Mouse (Mus musculus) midbrain, postnatal 0 days (tissue): ENCODE measurements around the gene Tagap. TPM values are rescaled to one million over a fixed set of nuclear protein-coding genes. Genes with fewer than 3 reads are reported as not detected.

Source experiments
- ATAC-seq: fragments of 200-750 bp; cut with Nextera tagmentation; 2 replicates; pipeline ENCODE4 v1.8.0; 2017; ENCODE audit warnings: moderate number of reproducible peaks, mild to moderate bottlenecking, moderate TSS enrichment, moderate library complexity; ENCODE audit not compliant: low FRiP score
- DNase-seq: peaks from one replicate; pipeline ENCODE4 v3.0.0-alpha.2; 2015; ENCODE audit warnings: low spot score
- H3K27ac ChIP-seq: fragments of 300-500 bp; sonication (generic); 2 replicates; pipeline ENCODE4 v1.5.1; 2014; ENCODE audit warnings: low read depth, mild to moderate bottlenecking, low read length, mixed read lengths
- H3K27me3 ChIP-seq: fragments of 300-500 bp; sonication (generic); 2 replicates; pipeline ENCODE4 v1.6.1; 2014; ENCODE audit warnings: low read length, control low read depth, mixed read lengths; ENCODE audit not compliant: insufficient read depth
- H3K36me3 ChIP-seq: fragments of 300-500 bp; sonication (generic); 2 replicates; pipeline ENCODE4 v1.6.1; 2014; ENCODE audit warnings: low read length, control low read depth, mixed read lengths; ENCODE audit not compliant: insufficient read depth
- H3K4me1 ChIP-seq: fragments of 300-500 bp; sonication (generic); 2 replicates; pipeline ENCODE4 v1.6.1; 2014; ENCODE audit warnings: mild to moderate bottlenecking, control low read depth, antibody characterized with exemption, low read length, mixed read lengths; ENCODE audit not compliant: insufficient read depth
- H3K4me2 ChIP-seq: fragments of 300-500 bp; sonication (generic); 2 replicates; pipeline ENCODE4 v1.6.1; 2014; ENCODE audit warnings: low read depth, mild to moderate bottlenecking, low read length, mixed read lengths; ENCODE audit not compliant: poor library complexity, severe bottlenecking
- H3K4me3 ChIP-seq: fragments of 300-500 bp; sonication (generic); 2 replicates; pipeline ENCODE4 v1.5.1; 2014; ENCODE audit warnings: low read depth, mild to moderate bottlenecking, low read length, moderate library complexity
- H3K9ac ChIP-seq: fragments of 300-500 bp; sonication (generic); replicated peaks from 2 replicates; pipeline ENCODE4 v1.6.1; 2014; ENCODE audit warnings: mild to moderate bottlenecking, low read length, moderate library complexity, mixed read lengths; ENCODE audit not compliant: poor library complexity, severe bottlenecking
- H3K9me3 ChIP-seq: fragments of 300-500 bp; sonication (generic); 2 replicates; pipeline ENCODE4 v1.6.1; 2016; ENCODE audit warnings: low read length, control low read depth
- CTCF ChIP-seq: IDR thresholded peaks from 2 replicates; pipeline ENCODE4 v1.5.1; 2016; ENCODE audit warnings: antibody characterized with exemption, mild to moderate bottlenecking
- WGBS: fragments of 180-500 bp; shearing (Covaris S2); extraction: QIAGEN DNeasy Blood & Tissue Kit; methylation state at CpG from one replicate; pipeline ENCODE4 v1.1.7; 2014; 5-methylcytosine and 5-hydroxymethylcytosine counted together
- polyA plus RNA-seq: library from polyadenylated mRNA; unstranded; fragments of >200 nt; fragmentation: Nextera tagmentation; extraction: Ambion mirVana; gene quantifications from 2 replicates; pipeline ENCODE4 v1.2.1, GENCODE M21; 2015
- total RNA-seq: library from RNA; depleted of rRNA; stranded (reverse); fragments of >200 nt; gene quantifications from 2 replicates; pipeline ENCODE4 v1.2.3, GENCODE M21; 2014; rRNA removed

The Tagap gene
- 0.55 and 1.2 TPM in 2 replicates for total RNA-seq
- polyA plus RNA-seq, result 0.32 and 0.39 TPM in 2 replicates

DNA sequence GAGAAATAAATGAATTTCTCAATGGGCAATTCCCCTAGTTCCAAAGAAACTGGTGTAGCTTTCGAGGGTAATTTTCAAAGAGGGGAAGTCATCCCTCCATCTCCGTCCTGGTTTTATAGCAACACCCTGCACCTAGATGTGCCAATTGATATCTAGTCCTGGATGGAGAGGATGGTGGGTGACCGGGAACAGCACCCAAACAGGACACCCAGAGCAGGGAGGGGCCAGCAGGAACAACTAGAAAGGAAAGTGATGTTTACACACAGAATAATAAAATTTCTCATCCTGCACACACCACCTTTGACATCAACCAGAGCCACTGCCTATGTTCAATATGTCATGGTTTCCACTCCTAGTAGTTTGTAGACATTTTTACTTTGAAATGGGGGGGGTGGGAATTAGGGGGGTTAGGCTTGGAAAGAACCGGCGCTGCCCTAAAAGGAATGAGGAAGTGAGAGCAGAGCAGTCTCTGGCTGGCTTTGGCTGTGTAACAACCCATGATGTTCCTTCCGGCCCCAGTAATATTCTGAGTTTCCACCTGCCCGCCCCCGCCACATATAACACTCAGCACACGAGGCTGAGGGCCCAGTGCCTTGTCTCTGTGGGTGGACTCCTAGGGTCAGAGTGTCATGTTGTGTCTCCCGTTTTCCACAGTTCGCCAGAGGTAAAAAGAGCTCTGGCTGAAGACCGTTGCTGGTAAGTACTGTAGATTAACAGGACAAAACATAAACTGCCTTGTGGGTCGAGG is at the start of gene Tagap:
Gene Tagap, plus strand, starts transcription at position 588 of the 748 bp plus-strand sequence.
- no peak within 1 kb of the TSS for H3K4me3 ChIP-seq
- no peak within 1 kb of the TSS for H3K27ac ChIP-seq
- no peak for DNase-seq
- no peak within 1 kb of the TSS for H3K9ac ChIP-seq
- no peaks in the 10 kb centered on the region for H3K36me3 ChIP-seq
- H3K4me2 ChIP-seq, result no peak within 1 kb of the TSS
- no peak for ATAC-seq
- H3K27me3 ChIP-seq, result no peaks in the 10 kb centered on the region
- TF ChIP-seq CTCF, result no peak
- H3K4me1 ChIP-seq, result 0 out of 2 replicates have a peak, but pooled peaks cover 3% of the 10 kb centered on the region
- H3K9me3 ChIP-seq, result no peaks in the 10 kb centered on the region
- 69% methylated on average over 13 of the region's 13 CpGs for WGBS

DNA sequence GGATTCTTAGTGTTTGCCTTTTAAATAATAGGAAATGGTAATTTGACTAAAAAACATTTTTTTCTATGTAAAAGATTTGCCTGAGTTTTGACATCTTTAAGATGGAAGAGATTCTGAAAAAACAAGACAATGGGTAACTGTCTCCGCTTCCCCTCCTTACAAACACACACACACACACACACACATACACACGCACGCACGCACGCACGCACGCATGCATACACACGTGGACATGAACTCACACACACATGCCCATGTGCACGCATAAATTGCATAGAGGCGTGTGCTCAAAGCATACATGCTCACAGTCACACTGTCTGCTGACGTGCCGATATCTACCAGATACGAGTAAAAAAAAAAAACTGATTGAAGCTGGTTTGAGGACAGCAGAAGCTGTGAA is 49.3 kb upstream of the Tagap start:
- no peaks in the 10 kb centered on the region for H3K27me3 ChIP-seq
- 91% methylated on average over 13 of the region's 13 CpGs for WGBS
- no peak for TF ChIP-seq CTCF
- no peak overlapping the region for H3K27ac ChIP-seq
- no peak overlapping the region for H3K4me2 ChIP-seq
- H3K4me3 ChIP-seq, result no peak overlapping the region
- no peak overlapping the region for H3K9ac ChIP-seq
- ATAC-seq (no peak), DNase-seq (no peak)
- H3K36me3 ChIP-seq, result no peaks in the 10 kb centered on the region
- H3K9me3 ChIP-seq, result no peaks in the 10 kb centered on the region
- H3K4me1 ChIP-seq, result no peaks in the 10 kb centered on the region

- Histone ChIP-seq H3K9ac (no peak overlapping the region), H3K27me3 (no peaks in the 10 kb centered on the region), H3K9me3 (no peaks in the 10 kb centered on the region), H3K27ac (no peak overlapping the region), H3K4me2 (no peak overlapping the region), H3K36me3 (no peaks in the 10 kb centered on the region), H3K4me1 (no peaks in the 10 kb centered on the region), H3K4me3 (no peak overlapping the region)
- no peak for TF ChIP-seq CTCF
- DNase-seq (no peak), ATAC-seq (no peak)
- WGBS, result 83% methylated on average over 7 of the region's 7 CpGs
These were observed 48.5 kb upstream of the Tagap start for GRCm38 (mm10) chr17:7877191-7877764.

DNA sequence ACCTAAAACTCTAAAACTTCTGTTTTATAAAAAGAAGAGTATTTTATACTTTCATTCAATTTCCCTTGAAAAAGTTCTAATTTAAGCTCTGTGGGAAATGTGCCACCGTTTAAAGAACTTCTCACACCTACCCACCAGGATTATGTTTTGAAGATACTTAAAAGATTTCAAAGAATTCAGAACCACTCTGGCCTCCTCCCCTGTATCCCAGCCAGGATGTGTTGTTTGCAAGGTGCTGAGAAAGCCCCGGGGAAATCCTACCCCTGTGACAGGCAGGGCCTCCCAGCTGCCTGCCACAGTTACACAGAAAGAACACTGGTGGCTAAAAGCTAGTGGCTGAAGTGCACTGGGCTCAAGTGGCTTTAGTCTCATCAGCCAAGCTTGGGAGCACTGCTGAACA is 47.9 kb upstream of the Tagap start:
- DNase-seq (no peak), ATAC-seq (no peak)
- Histone ChIP-seq H3K27ac (no peak overlapping the region), H3K9ac (no peak overlapping the region), H3K9me3 (no peaks in the 10 kb centered on the region), H3K4me1 (no peaks in the 10 kb centered on the region), H3K4me2 (no peak overlapping the region), H3K4me3 (no peak overlapping the region), H3K36me3 (no peaks in the 10 kb centered on the region), H3K27me3 (no peaks in the 10 kb centered on the region)
- TF ChIP-seq CTCF, result no peak
- 59% methylated on average over 2 of the region's 2 CpGs for WGBS

DNA sequence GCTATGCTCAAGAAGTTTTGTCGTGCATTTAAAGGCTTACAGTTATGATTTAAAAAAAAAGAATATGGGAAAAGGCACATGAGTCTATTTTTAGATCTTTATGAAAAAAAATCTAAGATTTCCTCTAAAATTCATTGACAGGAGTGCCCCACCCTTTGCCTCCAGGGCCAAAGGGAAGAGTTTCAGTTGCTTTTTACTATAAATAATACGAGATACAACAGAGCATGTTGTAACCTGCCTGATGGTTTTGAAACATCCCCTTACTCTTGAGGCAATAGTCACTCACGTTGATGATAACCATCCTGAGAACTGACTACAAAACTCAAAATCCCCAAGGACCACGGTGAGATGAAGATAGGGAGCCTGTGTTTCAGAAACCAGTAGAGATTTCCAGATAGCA is 46.3 kb upstream of the Tagap start:
- H3K4me2 ChIP-seq, result no peak overlapping the region
- no peaks in the 10 kb centered on the region for H3K27me3 ChIP-seq
- no peaks in the 10 kb centered on the region for H3K36me3 ChIP-seq
- no peak for ATAC-seq
- DNase-seq, result no peak
- H3K4me3 ChIP-seq, result no peak overlapping the region
- no peaks in the 10 kb centered on the region for H3K9me3 ChIP-seq
- no peaks in the 10 kb centered on the region for H3K4me1 ChIP-seq
- no peak overlapping the region for H3K9ac ChIP-seq
- WGBS, result 84% methylated on average over 4 of the region's 4 CpGs
- no peak for TF ChIP-seq CTCF
- H3K27ac ChIP-seq, result no peak overlapping the region

- no peak for ATAC-seq
- Histone ChIP-seq H3K9ac (no peak overlapping the region), H3K4me2 (no peak overlapping the region), H3K27ac (no peak overlapping the region), H3K9me3 (no peaks in the 10 kb centered on the region), H3K4me3 (no peak overlapping the region), H3K27me3 (no peaks in the 10 kb centered on the region), H3K36me3 (no peaks in the 10 kb centered on the region), H3K4me1 (no peaks in the 10 kb centered on the region)
- no peak for TF ChIP-seq CTCF
- no peak for DNase-seq
- WGBS, result 86% methylated on average over 11 of the region's 11 CpGs
These were observed 42.7 kb upstream of the Tagap start for GRCm38 (mm10) chr17:7883126-7883525.
